Mouse (Mus musculus) embryonic facial prominence, embryonic 15.5 days (tissue): ENCODE measurements around the gene Syne1. TPM values are rescaled to one million over a fixed set of nuclear protein-coding genes. Genes with fewer than 3 reads are reported as not detected.

Source experiments
- ATAC-seq: fragments of 200-750 bp; cut with Nextera tagmentation; 2 replicates; pipeline ENCODE4 v1.8.0; 2017; ENCODE audit warnings: low read depth, moderate TSS enrichment; ENCODE audit not compliant: insufficient number of reproducible peaks, low FRiP score, low TSS enrichment
- H3K27ac ChIP-seq: fragments of 300-500 bp; sonication (generic); replicated peaks from 2 replicates; pipeline ENCODE4 v1.5.1; 2015; ENCODE audit warnings: mild to moderate bottlenecking, inconsistent platforms
- H3K27me3 ChIP-seq: fragments of 300-500 bp; sonication (generic); 2 replicates; pipeline ENCODE4 v1.6.1; 2015; ENCODE audit warnings: inconsistent platforms
- H3K36me3 ChIP-seq: fragments of 300-500 bp; sonication (generic); 2 replicates; pipeline ENCODE4 v1.6.1; 2015; ENCODE audit warnings: mild to moderate bottlenecking, inconsistent platforms
- H3K4me1 ChIP-seq: fragments of 300-500 bp; sonication (generic); 2 replicates; pipeline ENCODE4 v1.6.1; 2015; ENCODE audit warnings: inconsistent platforms
- H3K4me2 ChIP-seq: fragments of 300-500 bp; sonication (generic); replicated peaks from 2 replicates; pipeline ENCODE4 v1.6.1; 2015; ENCODE audit warnings: mild to moderate bottlenecking, inconsistent platforms
- H3K4me3 ChIP-seq: fragments of 300-500 bp; sonication (generic); replicated peaks from 2 replicates; pipeline ENCODE4 v1.5.1; 2015; ENCODE audit warnings: mild to moderate bottlenecking, inconsistent platforms
- H3K9ac ChIP-seq: fragments of 300-500 bp; sonication (generic); 2 replicates; pipeline ENCODE4 v1.6.1; 2015; ENCODE audit warnings: inconsistent platforms
- H3K9me3 ChIP-seq: fragments of 300-500 bp; sonication (generic); replicated peaks from 2 replicates; pipeline ENCODE4 v1.6.1; 2016; ENCODE audit warnings: inconsistent platforms
- WGBS: fragments of 180-500 bp; shearing (Covaris S2); methylation state at CpG from one replicate; pipeline ENCODE4 v1.1.7; 2015; 5-methylcytosine and 5-hydroxymethylcytosine counted together
- polyA plus RNA-seq: library from polyadenylated mRNA; unstranded; fragments of >200 nt; fragmentation: Nextera tagmentation; extraction: Ambion mirVana; gene quantifications from 2 replicates; pipeline ENCODE4 v1.2.1, GENCODE M21; 2015

The Syne1 gene
- polyA plus RNA-seq, 1 experiment from 2014 or later = 8.0 TPM

GRCm38 (mm10) chr10:5197356-5197755 is 353.9 kb downstream of the Syne1 start:
- Histone ChIP-seq H3K36me3 (peaks cover 13% of the 10 kb centered on the region; the same call in 1 of the 2 replicates), H3K4me2 (no peak overlapping the region), H3K27me3 (no peaks in the 10 kb centered on the region), H3K27ac (no peak overlapping the region), H3K9me3 (no peaks in the 10 kb centered on the region), H3K4me3 (no peak overlapping the region), H3K9ac (no peak overlapping the region), H3K4me1 (no peaks in the 10 kb centered on the region; the same call in 1 of the 2 replicates)
- no peak for ATAC-seq
- WGBS = 79% methylated on average over 2 of the region's 2 CpGs

- no peak for ATAC-seq
- Histone ChIP-seq H3K4me3 (no peak overlapping the region), H3K36me3 (0 out of 2 replicates have a peak, but pooled peaks cover 8% of the 10 kb centered on the region), H3K27me3 (no peaks in the 10 kb centered on the region), H3K9ac (no peak overlapping the region), H3K9me3 (no peaks in the 10 kb centered on the region), H3K27ac (no peak overlapping the region), H3K4me2 (no peak overlapping the region), H3K4me1 (no peaks in the 10 kb centered on the region; the same call in 1 of the 2 replicates)
- WGBS = 87% methylated on average over 5 of the region's 5 CpGs
These were observed 355.0 kb downstream of the Syne1 start for GRCm38 (mm10) chr10:5196267-5196666.

- Histone ChIP-seq H3K36me3 (0 out of 2 replicates have a peak, but pooled peaks cover 5% of the 10 kb centered on the region), H3K9me3 (no peaks in the 10 kb centered on the region), H3K4me3 (no peak overlapping the region), H3K9ac (no peak overlapping the region), H3K27ac (no peak overlapping the region), H3K4me2 (peak overlapping the region; percentile 54), H3K4me1 (no peaks in the 10 kb centered on the region; the same call in 1 of the 2 replicates), H3K27me3 (no peaks in the 10 kb centered on the region)
- WGBS = 59% methylated on average over 5 of the region's 5 CpGs
- ATAC-seq = no peak
These were observed 356.0 kb downstream of the Syne1 start for GRCm38 (mm10) chr10:5195288-5195687.

- ATAC-seq = peak; percentile 92
- no peaks in the 10 kb centered on the region; the same call in 1 of the 2 replicates for H3K4me1 ChIP-seq
- H3K4me2 ChIP-seq = peak overlapping the region; percentile 54
- 3% methylated on average over 13 of the region's 13 CpGs for WGBS
- no peak overlapping the region for H3K9ac ChIP-seq
- H3K27ac ChIP-seq = peak overlapping the region; percentile 65; the same call in 1 of the 2 replicates
- 0 out of 2 replicates have a peak, but pooled peaks cover 3% of the 10 kb centered on the region for H3K36me3 ChIP-seq
- H3K9me3 ChIP-seq = no peaks in the 10 kb centered on the region
- peak overlapping the region; percentile 39 for H3K4me3 ChIP-seq
- no peaks in the 10 kb centered on the region for H3K27me3 ChIP-seq
These were observed 356.5 kb downstream of the Syne1 start for GRCm38 (mm10) chr10:5194671-5195234.

- H3K4me3 ChIP-seq = peak overlapping the region; percentile 39
These were observed 357.1 kb downstream of the Syne1 start for GRCm38 (mm10) chr10:5194081-5194670.

GRCm38 (mm10) chr10:5192861-5193490 is 358.3 kb downstream of the Syne1 start:
- no peak for ATAC-seq
- Histone ChIP-seq H3K27me3 (no peaks in the 10 kb centered on the region), H3K9ac (no peak overlapping the region), H3K4me3 (no peak overlapping the region), H3K4me2 (no peak overlapping the region), H3K9me3 (no peaks in the 10 kb centered on the region), H3K27ac (no peak overlapping the region), H3K36me3 (peaks cover 8% of the 10 kb centered on the region; the same call in 1 of the 2 replicates), H3K4me1 (no peaks in the 10 kb centered on the region; the same call in 1 of the 2 replicates)
- 73% methylated on average over 9 of the region's 9 CpGs for WGBS

More at GRCm38 (mm10) chr10:5194081-5194670, 357.1 kb downstream of the Syne1 start:
- Histone ChIP-seq H3K9ac (no peak overlapping the region), H3K4me2 (peak overlapping the region; percentile 54), H3K4me1 (no peaks in the 10 kb centered on the region; the same call in 1 of the 2 replicates), H3K36me3 (peaks cover 7% of the 10 kb centered on the region; the same call in 1 of the 2 replicates), H3K9me3 (no peaks in the 10 kb centered on the region), H3K27me3 (no peaks in the 10 kb centered on the region), H3K27ac (peak overlapping the region; percentile 65; the same call in 1 of the 2 replicates)
- ATAC-seq = peak; percentile 80
- 4% methylated on average over 13 of the region's 13 CpGs for WGBS

GRCm38 (mm10) chr10:5190756-5191155 is 360.5 kb downstream of the Syne1 start:
- Histone ChIP-seq H3K9ac (no peak overlapping the region), H3K36me3 (peaks cover 8% of the 10 kb centered on the region; the same call in 1 of the 2 replicates), H3K4me1 (no peaks in the 10 kb centered on the region; the same call in 1 of the 2 replicates), H3K4me3 (no peak overlapping the region), H3K27ac (no peak overlapping the region), H3K4me2 (no peak overlapping the region), H3K27me3 (no peaks in the 10 kb centered on the region), H3K9me3 (no peaks in the 10 kb centered on the region)
- no peak for ATAC-seq
- WGBS = 50% methylated on average over 4 of the region's 4 CpGs

GRCm38 (mm10) chr10:5188890-5189289 is 362.4 kb downstream of the Syne1 start:
- Histone ChIP-seq H3K4me3 (no peak overlapping the region), H3K9me3 (no peaks in the 10 kb centered on the region), H3K4me2 (no peak overlapping the region), H3K9ac (no peak overlapping the region), H3K27ac (no peak overlapping the region), H3K36me3 (peaks cover 13% of the 10 kb centered on the region; the same call in 1 of the 2 replicates), H3K27me3 (no peaks in the 10 kb centered on the region), H3K4me1 (no peaks in the 10 kb centered on the region)
- ATAC-seq = no peak

- no peaks in the 10 kb centered on the region for H3K4me1 ChIP-seq
- WGBS = 79% methylated on average over 19 of the region's 19 CpGs
- H3K27me3 ChIP-seq = no peaks in the 10 kb centered on the region
- H3K36me3 ChIP-seq = peaks cover 22% of the 10 kb centered on the region; the same call in 1 of the 2 replicates
- H3K4me2 ChIP-seq = no peak overlapping the region
- H3K4me3 ChIP-seq = no peak overlapping the region
- no peaks in the 10 kb centered on the region for H3K9me3 ChIP-seq
- no peak overlapping the region for H3K27ac ChIP-seq
- ATAC-seq = no peak
- no peak overlapping the region for H3K9ac ChIP-seq
These were observed 365.9 kb downstream of the Syne1 start for GRCm38 (mm10) chr10:5185156-5186083.

GRCm38 (mm10) chr10:5181771-5182176 is 369.5 kb downstream of the Syne1 start:
- Histone ChIP-seq H3K36me3 (0 out of 2 replicates have a peak, but pooled peaks cover 14% of the 10 kb centered on the region), H3K9me3 (no peaks in the 10 kb centered on the region), H3K4me2 (no peak overlapping the region), H3K9ac (no peak overlapping the region), H3K27me3 (no peaks in the 10 kb centered on the region), H3K4me3 (no peak overlapping the region), H3K4me1 (no peaks in the 10 kb centered on the region), H3K27ac (no peak overlapping the region)
- 81% methylated on average over 4 of the region's 4 CpGs for WGBS
- ATAC-seq = no peak
